Mouse (Mus musculus): ENCODE measurements around the gene Taar8c. TPM values are rescaled to one million over a fixed set of nuclear protein-coding genes. Genes with fewer than 3 reads are reported as not detected.
"Not testable (repeated sequence)": the region's sequence is repeated elsewhere in the genome, so short reads cannot be mapped to it uniquely, and the experiment has no call there.

Taar8c gene
- polyA plus RNA-seq, 1 experiment: not detected

DNA sequence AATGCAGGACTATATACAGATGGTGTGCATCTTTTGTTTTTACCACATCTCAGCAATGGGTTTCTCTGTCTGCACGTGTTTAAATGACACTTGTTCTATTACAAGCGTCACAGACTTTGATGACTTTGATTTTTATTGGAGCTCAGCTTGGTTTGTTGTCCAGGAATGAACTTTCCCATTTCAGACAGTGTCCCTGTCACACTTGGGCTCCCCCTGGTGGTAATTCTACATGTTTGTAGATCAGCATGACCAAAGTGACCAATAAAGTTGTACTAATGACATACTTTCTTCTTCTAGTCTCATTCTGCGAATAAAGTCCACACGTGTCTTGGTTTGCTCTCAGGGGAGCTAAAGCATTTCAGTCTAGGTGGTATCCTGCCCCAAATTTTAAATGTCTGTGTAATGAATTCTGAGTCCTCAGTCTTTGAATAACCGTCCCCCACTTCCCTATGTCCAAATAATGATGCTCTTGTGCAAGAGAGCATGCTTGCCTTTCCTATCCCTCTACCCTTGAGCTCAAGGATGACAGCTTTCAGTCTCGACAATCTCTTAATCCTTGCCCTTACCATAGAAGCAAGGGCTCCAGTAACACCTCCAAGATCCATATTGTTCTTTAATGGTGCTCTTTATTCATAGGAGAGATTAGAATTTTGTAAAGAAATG is 9.5 kb upstream of the Taar8c start:
- H3K36me3 ChIP-seq (ENCODE audit: control insufficient read depth): no peaks in the 10 kb centered on the region
- no peak overlapping the region for H3K4me3 ChIP-seq (replicated peaks)
- H3K4me1 ChIP-seq (ENCODE audit: control insufficient read depth): no peaks in the 10 kb centered on the region
- no peaks in the 10 kb centered on the region for H3K27me3 ChIP-seq (ENCODE audit: control insufficient read depth)
- TF ChIP-seq TAL1 (IDR thresholded peaks at IDR 0.05; ENCODE audit: low read length): no peak
- TF ChIP-seq GATA1 (IDR thresholded peaks at IDR 0.05; ENCODE audit: low read length): no peak
- no peaks in the 10 kb centered on the region; the same call in 1 of the 2 replicates for H3K9me3 ChIP-seq (ENCODE audit: control insufficient read depth, low read length)

GRCm38 (mm10) chr10:24109434-24109833 is 7.7 kb upstream of the Taar8c start, which contains the start of gene Taar9:
Gene Taar9, minus strand, starts transcription at chr10:24109534.
- not testable (repeated sequence) for H3K4me1 ChIP-seq (ENCODE audit: control insufficient read depth); H3K9me3 ChIP-seq (ENCODE audit: control insufficient read depth, low read length); H3K27me3 ChIP-seq (ENCODE audit: control insufficient read depth); H3K36me3 ChIP-seq (ENCODE audit: control insufficient read depth); H3K4me3 ChIP-seq (replicated peaks)

DNA sequence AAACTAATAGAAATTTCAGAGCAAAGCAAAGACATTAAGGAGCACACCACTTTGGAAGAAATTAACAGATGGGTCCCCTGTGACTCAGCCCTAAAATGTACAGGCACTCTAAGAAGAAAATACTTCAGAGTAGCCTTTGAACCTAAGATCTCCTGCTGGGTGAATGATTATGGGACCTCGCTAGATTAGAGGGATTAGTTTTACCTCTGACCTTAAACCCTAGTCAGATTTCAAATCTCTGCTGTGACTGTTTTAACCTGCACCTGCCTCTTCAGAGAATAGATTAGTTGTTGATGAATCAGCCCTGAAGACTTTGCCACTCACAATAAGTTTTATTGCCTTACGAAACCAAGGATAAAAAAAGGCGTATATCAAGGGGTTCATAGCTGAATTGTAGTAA is 6.5 kb upstream of the Taar8c start:
- no peaks in the 10 kb centered on the region for H3K27me3 ChIP-seq (ENCODE audit: control insufficient read depth)
- H3K4me1 ChIP-seq (ENCODE audit: control insufficient read depth): no peaks in the 10 kb centered on the region
- no peaks in the 10 kb centered on the region for H3K36me3 ChIP-seq (ENCODE audit: control insufficient read depth)
- H3K9me3 ChIP-seq (ENCODE audit: control insufficient read depth, low read length): no peaks in the 10 kb centered on the region
- H3K4me3 ChIP-seq (replicated peaks): no peak overlapping the region
- TF ChIP-seq GATA1 (IDR thresholded peaks at IDR 0.05; ENCODE audit: low read length) (no peak), TAL1 (IDR thresholded peaks at IDR 0.05; ENCODE audit: low read length) (no peak)

GRCm38 (mm10) chr10:24107747-24108146 is 6.0 kb upstream of the Taar8c start:
- Histone ChIP-seq H3K27me3 (ENCODE audit: control insufficient read depth) (no peaks in the 10 kb centered on the region), H3K36me3 (ENCODE audit: control insufficient read depth) (no peaks in the 10 kb centered on the region), H3K9me3 (ENCODE audit: control insufficient read depth, low read length) (no peaks in the 10 kb centered on the region), H3K4me1 (ENCODE audit: control insufficient read depth) (no peaks in the 10 kb centered on the region), H3K4me3 (replicated peaks) (no peak overlapping the region)
- TF ChIP-seq TAL1 (IDR thresholded peaks at IDR 0.05; ENCODE audit: low read length): no peak
- no peak for TF ChIP-seq GATA1 (IDR thresholded peaks at IDR 0.05; ENCODE audit: low read length)

- H3K4me1 ChIP-seq (ENCODE audit: control insufficient read depth); H3K9me3 ChIP-seq (ENCODE audit: control insufficient read depth, low read length); H3K4me3 ChIP-seq (replicated peaks); H3K27me3 ChIP-seq (ENCODE audit: control insufficient read depth); H3K36me3 ChIP-seq (ENCODE audit: control insufficient read depth): not testable (repeated sequence)
Measured at GRCm38 (mm10) chr10:24103299-24103698, 1.6 kb upstream of the Taar8c start.

DNA sequence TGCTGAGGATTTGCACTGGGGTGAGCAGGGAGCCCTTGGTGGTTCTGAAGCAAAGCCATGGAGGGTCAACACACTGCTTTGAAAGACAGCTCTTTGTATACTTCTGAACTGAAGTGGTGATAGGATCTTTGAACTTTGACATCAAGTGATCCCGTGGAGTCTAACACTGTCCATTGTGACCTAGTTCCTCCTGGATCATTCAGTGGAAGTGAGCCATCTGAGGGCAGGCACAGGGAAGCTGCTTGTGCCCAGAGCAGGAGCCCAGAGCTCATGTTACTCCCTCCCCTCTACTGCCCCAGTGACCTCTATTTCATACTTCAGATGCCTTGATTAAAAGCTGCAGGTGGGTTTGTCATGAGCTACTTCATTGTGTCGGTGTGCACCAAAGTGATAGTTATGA is 4.7 kb downstream of the Taar8c start:
- not testable (repeated sequence) for H3K27me3 ChIP-seq (ENCODE audit: control insufficient read depth); H3K4me3 ChIP-seq (replicated peaks); H3K4me1 ChIP-seq (ENCODE audit: control insufficient read depth); H3K9me3 ChIP-seq (ENCODE audit: control insufficient read depth, low read length); H3K36me3 ChIP-seq (ENCODE audit: control insufficient read depth)

- no peaks in the 10 kb centered on the region for H3K27me3 ChIP-seq (ENCODE audit: control insufficient read depth)
- no peaks in the 10 kb centered on the region for H3K4me1 ChIP-seq (ENCODE audit: control insufficient read depth)
- H3K36me3 ChIP-seq (ENCODE audit: control insufficient read depth): no peaks in the 10 kb centered on the region
- no peak for TF ChIP-seq GATA1 (IDR thresholded peaks at IDR 0.05; ENCODE audit: low read length)
- no peak for TF ChIP-seq TAL1 (IDR thresholded peaks at IDR 0.05; ENCODE audit: low read length)
- H3K4me3 ChIP-seq (replicated peaks): no peak within 1 kb of the TSS
- no peaks in the 10 kb centered on the region for H3K9me3 ChIP-seq (ENCODE audit: control insufficient read depth, low read length)
Measured at GRCm38 (mm10) chr10:24092194-24092593, 9.5 kb downstream of the Taar8c start, which contains the start of gene Taar8b. Gene Taar8b, minus strand, starts transcription at chr10:24092294.

GRCm38 (mm10) chr10:24087168-24087567 is 14.5 kb downstream of the Taar8c start:
- H3K9me3 ChIP-seq (ENCODE audit: control insufficient read depth, low read length): no peaks in the 10 kb centered on the region
- no peaks in the 10 kb centered on the region for H3K4me1 ChIP-seq (ENCODE audit: control insufficient read depth)
- TF ChIP-seq TAL1 (IDR thresholded peaks at IDR 0.05; ENCODE audit: low read length) (no peak), GATA1 (IDR thresholded peaks at IDR 0.05; ENCODE audit: low read length) (no peak)
- H3K36me3 ChIP-seq (ENCODE audit: control insufficient read depth): no peaks in the 10 kb centered on the region
- H3K4me3 ChIP-seq (replicated peaks): no peak overlapping the region
- H3K27me3 ChIP-seq (ENCODE audit: control insufficient read depth): no peaks in the 10 kb centered on the region

DNA sequence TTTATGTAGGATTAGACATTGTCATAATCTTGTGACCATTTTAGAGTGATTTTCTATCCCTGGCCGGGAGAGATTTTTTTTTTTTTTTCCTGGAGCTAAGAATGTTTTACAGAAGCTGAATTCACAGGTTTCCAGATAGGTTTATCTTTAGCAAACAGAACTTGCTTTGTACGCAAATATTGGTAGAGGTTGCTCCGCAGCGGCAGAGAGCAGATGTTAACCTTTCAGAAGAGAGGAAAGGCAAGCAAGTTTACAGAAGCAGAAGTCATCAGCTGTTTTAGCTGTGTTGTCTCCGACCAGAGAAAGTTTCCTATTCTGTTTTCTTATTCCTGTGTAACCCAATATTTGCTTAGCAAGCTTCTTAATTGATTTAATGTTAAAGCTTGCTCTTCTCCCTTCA is 15.2 kb downstream of the Taar8c start:
- Histone ChIP-seq H3K27me3 (ENCODE audit: control insufficient read depth) (no peaks in the 10 kb centered on the region), H3K4me1 (ENCODE audit: control insufficient read depth) (no peaks in the 10 kb centered on the region), H3K9me3 (ENCODE audit: control insufficient read depth, low read length) (no peaks in the 10 kb centered on the region), H3K4me3 (replicated peaks) (no peak overlapping the region), H3K36me3 (ENCODE audit: control insufficient read depth) (no peaks in the 10 kb centered on the region)
- TF ChIP-seq GATA1 (IDR thresholded peaks at IDR 0.05; ENCODE audit: low read length): no peak
- TF ChIP-seq TAL1 (IDR thresholded peaks at IDR 0.05; ENCODE audit: low read length): no peak

DNA sequence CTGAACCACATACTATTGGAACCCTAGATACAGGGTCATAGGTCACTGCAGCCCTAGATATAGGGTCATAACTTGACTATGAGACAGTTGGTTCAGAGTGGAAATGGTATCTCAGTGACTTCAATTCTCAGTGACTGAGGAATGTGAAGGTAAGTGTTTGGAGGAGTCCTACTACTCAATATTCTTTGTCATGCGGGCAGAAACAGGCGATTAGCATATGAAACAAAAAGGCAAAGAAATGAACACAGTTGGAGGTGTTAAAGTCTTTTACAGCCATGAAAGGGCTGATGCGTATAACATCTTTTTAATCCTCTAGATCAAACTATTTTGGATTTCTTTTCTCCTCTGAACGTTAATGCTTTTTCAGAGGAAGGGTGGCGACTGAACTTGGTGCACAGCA is 15.8 kb downstream of the Taar8c start:
- Histone ChIP-seq H3K4me1 (ENCODE audit: control insufficient read depth) (no peaks in the 10 kb centered on the region), H3K4me3 (replicated peaks) (no peak overlapping the region), H3K36me3 (ENCODE audit: control insufficient read depth) (no peaks in the 10 kb centered on the region), H3K9me3 (ENCODE audit: control insufficient read depth, low read length) (no peaks in the 10 kb centered on the region), H3K27me3 (ENCODE audit: control insufficient read depth) (no peaks in the 10 kb centered on the region)
- TF ChIP-seq GATA1 (IDR thresholded peaks at IDR 0.05; ENCODE audit: low read length) (no peak), TAL1 (IDR thresholded peaks at IDR 0.05; ENCODE audit: low read length) (no peak)

Data from erythroblast, embryonic 14.5 days (primary cell).